Comparison of ENCODE assay signal across 20 mouse cellular contexts in the genomic region with DNA sequence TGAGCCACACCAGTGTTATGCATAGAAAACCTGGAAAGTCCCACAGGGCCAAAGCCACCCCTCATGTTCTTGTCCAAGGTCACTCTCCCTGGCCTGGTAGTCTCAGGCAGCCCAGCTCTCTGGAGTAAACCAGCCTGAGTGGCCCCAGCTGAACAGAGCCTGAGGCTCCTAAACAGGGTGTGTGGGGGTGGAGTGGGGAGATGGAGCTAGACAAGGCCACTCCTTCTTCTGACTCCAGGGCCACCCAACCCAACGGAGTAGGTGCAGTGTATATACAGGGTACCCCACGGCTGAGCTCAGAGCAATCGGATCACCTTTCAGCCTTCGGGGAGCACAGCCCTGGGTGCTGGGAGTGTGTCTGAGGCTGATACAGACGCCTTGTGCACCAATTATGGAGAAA. TPM values are rescaled to one million over a fixed set of nuclear protein-coding genes. Genes with fewer than 3 reads are reported as not detected.
DNase-seq lines count a peak whose midpoint lies in the region; ATAC-seq and TF ChIP-seq lines count a peak whose summit lies in the region.
"Had no signal": no experiment of that assay in that cellular context is flagged by ENCODE, and none has a peak within 500 bp of the region (broad histone marks: within the 10 kb centered on the region; RNA-seq: fewer than 3 reads in every experiment).

No protein-coding gene starts in this region.

- no peak for TF ChIP-seq EP300 in lung, postnatal 0 days (IDR thresholded peaks at IDR 0.05)

- H3K4me3 ChIP-seq in lung, postnatal 0 days (ENCODE audit: low read depth, low read length): no peak overlapping the region
- no peak overlapping the region for H3K4me3 ChIP-seq in intestine, postnatal 0 days (ENCODE audit: low read depth, low read length)
- H3K4me3 ChIP-seq in hindbrain, embryonic 16.5 days (ENCODE audit: low read length): no peak overlapping the region
- H3K4me3 ChIP-seq: heart, embryonic 10.5 days had no signal

- WGBS in lung, postnatal 0 days: 56% methylated on average over 5 of the region's 5 CpGs
- 60% methylated on average over 5 of the region's 5 CpGs for WGBS in intestine, postnatal 0 days
- WGBS in hindbrain, embryonic 16.5 days: 72% methylated on average over 5 of the region's 5 CpGs

- no peak for DNase-seq in lung, postnatal 0 days (ENCODE audit: low spot score)
- DNase-seq in lung, postnatal 14 days: no peak
- DNase-seq in kidney, postnatal 14 days: peak; percentile 73
- DNase-seq in ovary, postnatal 14 days (ENCODE audit: low spot score): no peak
- DNase-seq in heart, postnatal 4 days: no peak
- DNase-seq: cerebellum, postnatal 10 days; gastrocnemius, postnatal 10 days; heart, postnatal 36 days; midbrain, embryonic 14.5 days; right cerebral cortex, postnatal 25 days; thymus, adult 2 months had no signal

- H3K4me1 ChIP-seq in lung, postnatal 0 days (ENCODE audit: insufficient read depth, low read depth, low read length): no peaks in the 10 kb centered on the region
- no peaks in the 10 kb centered on the region for H3K4me1 ChIP-seq in intestine, postnatal 0 days (replicated peaks; ENCODE audit: control insufficient read depth, insufficient read depth, low read length)
- no peaks in the 10 kb centered on the region for H3K4me1 ChIP-seq in hindbrain, embryonic 16.5 days (ENCODE audit: control insufficient read depth, insufficient read depth, low read depth, low read length)

- no peaks in the 10 kb centered on the region for H3K27me3 ChIP-seq in lung, postnatal 0 days (replicated peaks; ENCODE audit: insufficient read depth, low read length)
- 0 out of 2 replicates have a peak, but pooled peaks cover 11% of the 10 kb centered on the region for H3K27me3 ChIP-seq in intestine, postnatal 0 days (replicated peaks; ENCODE audit: control insufficient read depth, insufficient read depth, low read length)
- no peaks in the 10 kb centered on the region; the same call in 1 of the 2 replicates for H3K27me3 ChIP-seq in hindbrain, embryonic 16.5 days (replicated peaks; ENCODE audit: control insufficient read depth, insufficient read depth, low read length)

- peak; percentile 52 for ATAC-seq in lung, postnatal 0 days
- 0 out of 2 replicates have a peak, but pooled peaks have one; percentile 13 for ATAC-seq in intestine, postnatal 0 days
- no peak for ATAC-seq in hindbrain, embryonic 16.5 days
- ATAC-seq: activated CD4-positive, CD25-positive, alpha-beta regulatory T cell, adult 4 months had no signal

- no peaks in the 10 kb centered on the region for H3K36me3 ChIP-seq in lung, postnatal 0 days (ENCODE audit: insufficient read depth, low read length)
- H3K36me3 ChIP-seq in intestine, postnatal 0 days (ENCODE audit: control insufficient read depth, insufficient read depth): no peaks in the 10 kb centered on the region
- no peaks in the 10 kb centered on the region for H3K36me3 ChIP-seq in hindbrain, embryonic 16.5 days (ENCODE audit: control insufficient read depth, insufficient read depth, low read length)
- H3K36me3 ChIP-seq: heart, embryonic 10.5 days had no signal

- no peak for TF ChIP-seq CTCF in lung, postnatal 0 days (IDR thresholded peaks at IDR 0.05)
- no peak for TF ChIP-seq CTCF in intestine, postnatal 0 days (IDR thresholded peaks at IDR 0.05; ENCODE audit: low read depth)

- no peak overlapping the region for H3K9ac ChIP-seq in lung, postnatal 0 days (replicated peaks; ENCODE audit: low read depth)
- no peak overlapping the region for H3K9ac ChIP-seq in intestine, postnatal 0 days (ENCODE audit: low read depth, low read length)
- no peak overlapping the region for H3K9ac ChIP-seq in hindbrain, embryonic 16.5 days (ENCODE audit: low read depth, low read length)
- H3K9ac ChIP-seq: liver, embryonic 14.5 days had no signal

- no peak overlapping the region for H3K4me2 ChIP-seq in lung, postnatal 0 days (replicated peaks; ENCODE audit: low read depth, low read length)
- no peak overlapping the region for H3K4me2 ChIP-seq in intestine, postnatal 0 days (replicated peaks; ENCODE audit: low read depth)
- no peak overlapping the region for H3K4me2 ChIP-seq in hindbrain, embryonic 16.5 days (ENCODE audit: low read length)

- no peaks in the 10 kb centered on the region for H3K9me3 ChIP-seq in lung, postnatal 0 days (ENCODE audit: low read length)
- no peaks in the 10 kb centered on the region for H3K9me3 ChIP-seq in intestine, postnatal 0 days (ENCODE audit: control insufficient read depth)
- no peaks in the 10 kb centered on the region for H3K9me3 ChIP-seq in hindbrain, embryonic 16.5 days (ENCODE audit: control insufficient read depth, low read length)
- H3K9me3 ChIP-seq: heart, embryonic 10.5 days had no signal

- H3K27ac ChIP-seq in lung, postnatal 0 days (ENCODE audit: low read length): no peak overlapping the region
- H3K27ac ChIP-seq in intestine, postnatal 0 days (ENCODE audit: low read depth, low read length): no peak overlapping the region
- H3K27ac ChIP-seq in hindbrain, embryonic 16.5 days (ENCODE audit: low read depth, low read length): no peak overlapping the region
- H3K27ac ChIP-seq: heart, embryonic 10.5 days; liver, embryonic 14.5 days had no signal

RNA-seq across cellular contexts. Expression of gene Atp6v1b1, which starts 1.3 kb away (rescaled TPM):
- 0.56 and 0.64 TPM in 2 replicates for polyA plus RNA-seq in lung, postnatal 0 days (2015; fragmentation: Nextera tagmentation; extraction: Ambion mirVana)
- not detected in 2 replicates for polyA plus RNA-seq in intestine, postnatal 0 days (2015; fragmentation: Nextera tagmentation; extraction: Ambion mirVana)
- 0.14 TPM in 1 of 2 replicates, not detected in the other for polyA plus RNA-seq in hindbrain, embryonic 16.5 days (2015; fragmentation: Nextera tagmentation; extraction: Ambion mirVana)
- total RNA-seq in heart, postnatal 4 days (2021): not detected
- total RNA-seq: adrenal gland, postnatal 36 days; gastrocnemius, postnatal 10 days; heart, postnatal 36 days; left cerebral cortex, postnatal 36 days; megakaryocyte progenitor cell, adult 5-6 weeks had no signal
- polyA plus RNA-seq: activated CD4-positive, CD25-positive, alpha-beta regulatory T cell, adult 4 months; heart, embryonic 10.5 days; midbrain, embryonic 14.5 days had no signal

RNA-seq across cellular contexts. Expression of gene Ankrd53, which starts 18.3 kb away (rescaled TPM):
- polyA plus RNA-seq in lung, postnatal 0 days (2015; fragmentation: Nextera tagmentation; extraction: Ambion mirVana): 0.12 TPM in 1 of 2 replicates, not detected in the other
- polyA plus RNA-seq in intestine, postnatal 0 days (2015; fragmentation: Nextera tagmentation; extraction: Ambion mirVana): not detected in 2 replicates
- polyA plus RNA-seq in hindbrain, embryonic 16.5 days (2015; fragmentation: Nextera tagmentation; extraction: Ambion mirVana): 0.30 TPM in 1 of 2 replicates, not detected in the other
- total RNA-seq in heart, postnatal 4 days (2021): not detected
- total RNA-seq: adrenal gland, postnatal 36 days; gastrocnemius, postnatal 10 days; heart, postnatal 36 days; layer of hippocampus, postnatal 14 days; left cerebral cortex, postnatal 36 days; megakaryocyte progenitor cell, adult 5-6 weeks had no signal
- polyA plus RNA-seq: activated CD4-positive, CD25-positive, alpha-beta regulatory T cell, adult 4 months had no signal

RNA-seq across cellular contexts. Expression of gene Tex261, which starts 31.5 kb away (rescaled TPM):
- 89.8 and 101 TPM in 2 replicates for polyA plus RNA-seq in lung, postnatal 0 days (2015; fragmentation: Nextera tagmentation; extraction: Ambion mirVana)
- 107 and 111 TPM in 2 replicates for polyA plus RNA-seq in intestine, postnatal 0 days (2015; fragmentation: Nextera tagmentation; extraction: Ambion mirVana)
- 63.1 and 70.0 TPM in 2 replicates for polyA plus RNA-seq in hindbrain, embryonic 16.5 days (2015; fragmentation: Nextera tagmentation; extraction: Ambion mirVana)
- total RNA-seq in heart, postnatal 4 days (2021): 10 to 100 TPM; 85.2 to 85.8 TPM

RNA-seq across cellular contexts. Expression of gene Vax2, which starts 33.1 kb away (rescaled TPM):
- polyA plus RNA-seq in lung, postnatal 0 days (2015; fragmentation: Nextera tagmentation; extraction: Ambion mirVana): not detected in 2 replicates
- not detected in 2 replicates for polyA plus RNA-seq in intestine, postnatal 0 days (2015; fragmentation: Nextera tagmentation; extraction: Ambion mirVana)
- polyA plus RNA-seq in hindbrain, embryonic 16.5 days (2015; fragmentation: Nextera tagmentation; extraction: Ambion mirVana): not detected in 2 replicates
- total RNA-seq in heart, postnatal 4 days (2021): not detected
- total RNA-seq: adrenal gland, postnatal 36 days; gastrocnemius, postnatal 10 days; heart, postnatal 36 days; layer of hippocampus, postnatal 14 days; left cerebral cortex, postnatal 36 days; megakaryocyte progenitor cell, adult 5-6 weeks had no signal
- polyA plus RNA-seq: heart, embryonic 10.5 days; liver, embryonic 14.5 days had no signal

RNA-seq across cellular contexts. Expression of gene Nagk, which starts 50.7 kb away (rescaled TPM):
- polyA plus RNA-seq in lung, postnatal 0 days (2015; fragmentation: Nextera tagmentation; extraction: Ambion mirVana): 69.4 and 79.9 TPM in 2 replicates
- 116 and 134 TPM in 2 replicates for polyA plus RNA-seq in intestine, postnatal 0 days (2015; fragmentation: Nextera tagmentation; extraction: Ambion mirVana)
- polyA plus RNA-seq in hindbrain, embryonic 16.5 days (2015; fragmentation: Nextera tagmentation; extraction: Ambion mirVana): 115 and 123 TPM in 2 replicates
- total RNA-seq in heart, postnatal 4 days (2021): 10 to 100 TPM; 40.2 to 40.6 TPM
